Mouse (Mus musculus): ENCODE measurements around the gene Kctd18. TPM values are rescaled to one million over a fixed set of nuclear protein-coding genes. Genes with fewer than 3 reads are reported as not detected.

Kctd18 gene
- polyA plus RNA-seq, 1 experiment, result 21.3 TPM

- Histone ChIP-seq H3K36me3 (ENCODE audit: control insufficient read depth, insufficient read depth, low read length, poor library complexity, severe bottlenecking) (peaks cover 12% of the 10 kb centered on the region), H3K27me3 (ENCODE audit: control insufficient read depth, insufficient read depth, low read length, poor library complexity, severe bottlenecking) (no peaks in the 10 kb centered on the region), H3K9ac (ENCODE audit: low read depth, poor library complexity, severe bottlenecking) (peak overlapping the region; percentile 86), H3K9me3 (replicated peaks; ENCODE audit: control insufficient read depth, insufficient read depth, low read length, poor library complexity, severe bottlenecking) (no peaks in the 10 kb centered on the region), H3K4me1 (ENCODE audit: control insufficient read depth, insufficient read depth, low read length) (no peaks in the 10 kb centered on the region), H3K27ac (ENCODE audit: insufficient read depth, low read length) (peak overlapping the region; percentile 26; the same call in 1 of the 2 replicates), H3K4me3 (ENCODE audit: low read depth, low read length) (peak overlapping the region; percentile 97)
- no peak for TF ChIP-seq EP300 (IDR thresholded peaks at IDR 0.05; ENCODE audit: insufficient read depth, low read depth, low read length)
- no peak for TF ChIP-seq POLR2A (IDR thresholded peaks at IDR 0.05; ENCODE audit: insufficient read depth, low read length)
- TF ChIP-seq CTCF (IDR thresholded peaks at IDR 0.05; ENCODE audit: low read depth, low read length), result no peak
These were observed 22.6 kb downstream of the Kctd18 start for GRCm38 (mm10) chr1:57996133-57996615.

- no peaks in the 10 kb centered on the region for H3K9me3 ChIP-seq (replicated peaks; ENCODE audit: control insufficient read depth, insufficient read depth, low read length, poor library complexity, severe bottlenecking)
- H3K9ac ChIP-seq (ENCODE audit: low read depth, poor library complexity, severe bottlenecking), result peak within 1 kb of the TSS; percentile 86
- TF ChIP-seq EP300 (IDR thresholded peaks at IDR 0.05; ENCODE audit: insufficient read depth, low read depth, low read length), result 0 out of 2 replicates have a peak, but pooled peaks have one; percentile 26
- TF ChIP-seq POLR2A (IDR thresholded peaks at IDR 0.05; ENCODE audit: insufficient read depth, low read length), result peak; percentile 86
- TF ChIP-seq CTCF (IDR thresholded peaks at IDR 0.05; ENCODE audit: low read depth, low read length), result no peak
- no peaks in the 10 kb centered on the region for H3K4me1 ChIP-seq (ENCODE audit: control insufficient read depth, insufficient read depth, low read length)
- H3K4me3 ChIP-seq (ENCODE audit: low read depth, low read length), result peak within 1 kb of the TSS; percentile 97
- H3K36me3 ChIP-seq (ENCODE audit: control insufficient read depth, insufficient read depth, low read length, poor library complexity, severe bottlenecking), result peaks cover 7% of the 10 kb centered on the region
- peak within 1 kb of the TSS; percentile 53; the same call in 1 of the 2 replicates for H3K27ac ChIP-seq (ENCODE audit: insufficient read depth, low read length)
- no peaks in the 10 kb centered on the region for H3K27me3 ChIP-seq (ENCODE audit: control insufficient read depth, insufficient read depth, low read length, poor library complexity, severe bottlenecking)
These were observed 23.2 kb downstream of the Kctd18 start, which contains the start of gene Sgo2a for GRCm38 (mm10) chr1:57995432-57996132. TSS of gene Sgo2a (plus strand) at chr1:57995971.

GRCm38 (mm10) chr1:57991277-57991676 lies 27.5 kb downstream of the Kctd18 start:
- Histone ChIP-seq H3K27me3 (ENCODE audit: control insufficient read depth, insufficient read depth, low read length, poor library complexity, severe bottlenecking) (no peaks in the 10 kb centered on the region), H3K4me3 (ENCODE audit: low read depth, low read length) (no peak overlapping the region), H3K27ac (ENCODE audit: insufficient read depth, low read length) (no peak overlapping the region), H3K4me1 (ENCODE audit: control insufficient read depth, insufficient read depth, low read length) (peaks cover 5% of the 10 kb centered on the region), H3K36me3 (ENCODE audit: control insufficient read depth, insufficient read depth, low read length, poor library complexity, severe bottlenecking) (no peaks in the 10 kb centered on the region), H3K9me3 (replicated peaks; ENCODE audit: control insufficient read depth, insufficient read depth, low read length, poor library complexity, severe bottlenecking) (no peaks in the 10 kb centered on the region), H3K9ac (ENCODE audit: low read depth, poor library complexity, severe bottlenecking) (no peak overlapping the region)
- TF ChIP-seq CTCF (IDR thresholded peaks at IDR 0.05; ENCODE audit: low read depth, low read length) (no peak), POLR2A (IDR thresholded peaks at IDR 0.05; ENCODE audit: insufficient read depth, low read length) (no peak), EP300 (IDR thresholded peaks at IDR 0.05; ENCODE audit: insufficient read depth, low read depth, low read length) (no peak)

GRCm38 (mm10) chr1:57989052-57989600 lies 29.6 kb downstream of the Kctd18 start:
- peak overlapping the region; percentile 96 for H3K27ac ChIP-seq (ENCODE audit: insufficient read depth, low read length)
- TF ChIP-seq EP300 (IDR thresholded peaks at IDR 0.05; ENCODE audit: insufficient read depth, low read depth, low read length) (peak; percentile 79), CTCF (IDR thresholded peaks at IDR 0.05; ENCODE audit: low read depth, low read length) (no peak), POLR2A (IDR thresholded peaks at IDR 0.05; ENCODE audit: insufficient read depth, low read length) (no peak)
- H3K27me3 ChIP-seq (ENCODE audit: control insufficient read depth, insufficient read depth, low read length, poor library complexity, severe bottlenecking), result no peaks in the 10 kb centered on the region
- peaks cover 5% of the 10 kb centered on the region for H3K4me1 ChIP-seq (ENCODE audit: control insufficient read depth, insufficient read depth, low read length)
- H3K36me3 ChIP-seq (ENCODE audit: control insufficient read depth, insufficient read depth, low read length, poor library complexity, severe bottlenecking), result no peaks in the 10 kb centered on the region
- no peak overlapping the region for H3K9ac ChIP-seq (ENCODE audit: low read depth, poor library complexity, severe bottlenecking)
- no peak overlapping the region for H3K4me3 ChIP-seq (ENCODE audit: low read depth, low read length)
- no peaks in the 10 kb centered on the region for H3K9me3 ChIP-seq (replicated peaks; ENCODE audit: control insufficient read depth, insufficient read depth, low read length, poor library complexity, severe bottlenecking)

GRCm38 (mm10) chr1:57976860-57977259 lies 41.9 kb downstream of the Kctd18 start:
- no peak overlapping the region for H3K9ac ChIP-seq (ENCODE audit: low read depth, poor library complexity, severe bottlenecking)
- H3K9me3 ChIP-seq (replicated peaks; ENCODE audit: control insufficient read depth, insufficient read depth, low read length, poor library complexity, severe bottlenecking), result no peaks in the 10 kb centered on the region
- H3K27ac ChIP-seq (ENCODE audit: insufficient read depth, low read length), result no peak overlapping the region
- H3K27me3 ChIP-seq (ENCODE audit: control insufficient read depth, insufficient read depth, low read length, poor library complexity, severe bottlenecking), result no peaks in the 10 kb centered on the region
- no peaks in the 10 kb centered on the region for H3K36me3 ChIP-seq (ENCODE audit: control insufficient read depth, insufficient read depth, low read length, poor library complexity, severe bottlenecking)
- H3K4me1 ChIP-seq (ENCODE audit: control insufficient read depth, insufficient read depth, low read length), result no peaks in the 10 kb centered on the region
- no peak overlapping the region for H3K4me3 ChIP-seq (ENCODE audit: low read depth, low read length)
- no peak for TF ChIP-seq POLR2A (IDR thresholded peaks at IDR 0.05; ENCODE audit: insufficient read depth, low read length)
- no peak for TF ChIP-seq EP300 (IDR thresholded peaks at IDR 0.05; ENCODE audit: insufficient read depth, low read depth, low read length)
- no peak for TF ChIP-seq CTCF (IDR thresholded peaks at IDR 0.05; ENCODE audit: low read depth, low read length)

GRCm38 (mm10) chr1:57971588-57971987 lies 47.2 kb downstream of the Kctd18 start:
- TF ChIP-seq POLR2A (IDR thresholded peaks at IDR 0.05; ENCODE audit: insufficient read depth, low read length) (no peak), CTCF (IDR thresholded peaks at IDR 0.05; ENCODE audit: low read depth, low read length) (no peak), EP300 (IDR thresholded peaks at IDR 0.05; ENCODE audit: insufficient read depth, low read depth, low read length) (no peak)
- H3K27ac ChIP-seq (ENCODE audit: insufficient read depth, low read length), result no peak overlapping the region

More at GRCm38 (mm10) chr1:57971588-57971987, 47.2 kb downstream of the Kctd18 start:
- Histone ChIP-seq H3K27me3 (ENCODE audit: control insufficient read depth, insufficient read depth, low read length, poor library complexity, severe bottlenecking) (no peaks in the 10 kb centered on the region), H3K4me3 (ENCODE audit: low read depth, low read length) (no peak overlapping the region), H3K9me3 (replicated peaks; ENCODE audit: control insufficient read depth, insufficient read depth, low read length, poor library complexity, severe bottlenecking) (no peaks in the 10 kb centered on the region), H3K9ac (ENCODE audit: low read depth, poor library complexity, severe bottlenecking) (no peak overlapping the region), H3K36me3 (ENCODE audit: control insufficient read depth, insufficient read depth, low read length, poor library complexity, severe bottlenecking) (peaks cover 5% of the 10 kb centered on the region; the same call in 1 of the 2 replicates), H3K4me1 (ENCODE audit: control insufficient read depth, insufficient read depth, low read length) (no peaks in the 10 kb centered on the region)
